Comparison of ENCODE assay signal across 8 mouse cellular contexts in the genomic region with DNA sequence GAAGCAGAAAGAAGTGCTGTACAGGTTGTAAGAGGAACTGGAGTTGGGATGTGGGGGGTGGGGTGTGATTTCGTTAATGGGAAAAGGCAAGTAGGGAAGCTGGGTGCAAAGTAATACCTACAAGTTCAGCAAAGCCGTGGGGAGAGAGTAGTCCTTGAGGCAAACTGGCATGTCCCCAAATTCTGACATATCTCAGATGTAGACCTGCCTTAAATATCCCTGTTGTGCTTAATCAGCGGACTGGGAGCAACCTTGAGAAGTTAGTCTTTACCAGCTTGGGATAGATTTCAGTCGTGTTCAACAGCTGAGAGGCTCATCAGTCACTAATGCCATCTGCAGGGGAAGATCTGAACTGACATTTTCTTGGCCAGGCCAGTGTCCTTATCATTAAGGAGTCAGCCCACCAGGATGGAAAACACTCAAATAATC. TPM values are rescaled to one million over a fixed set of nuclear protein-coding genes. Genes with fewer than 3 reads are reported as not detected.
DNase-seq lines count a peak whose midpoint lies in the region; ATAC-seq and TF ChIP-seq lines count a peak whose summit lies in the region.

No protein-coding gene starts in this region.

- no peak for ATAC-seq in lung, embryonic 14.5 days (ENCODE audit: insufficient read depth)

- H3K9me3 ChIP-seq in lung, embryonic 14.5 days (ENCODE audit: low read depth, low read length) = no peaks in the 10 kb centered on the region

- H3K27me3 ChIP-seq in lung, embryonic 14.5 days (ENCODE audit: insufficient read depth, low read length) = no peaks in the 10 kb centered on the region

- no peak overlapping the region for H3K27ac ChIP-seq in lung, embryonic 14.5 days (ENCODE audit: low read depth)
- H3K27ac ChIP-seq in olfactory bulb, adult 2 months (ENCODE audit: insufficient read depth, low read depth, low read length) = peak overlapping the region; percentile 63; the same call in 1 of the 2 replicates

- 18% methylated on average over 4 of the region's 4 CpGs for WGBS in lung, embryonic 14.5 days
- WGBS in olfactory bulb, adult 2 months = 27% methylated on average over 4 of the region's 4 CpGs

- no peak for TF ChIP-seq POLR2A in olfactory bulb, adult 2 months (IDR thresholded peaks at IDR 0.05; ENCODE audit: insufficient read depth, low read depth, low read length)

- H3K36me3 ChIP-seq in lung, embryonic 14.5 days (ENCODE audit: insufficient read depth) = no peaks in the 10 kb centered on the region

- peak; percentile 49 for TF ChIP-seq CTCF in lung, embryonic 14.5 days (IDR thresholded peaks at IDR 0.05; ENCODE audit: low read depth)
- TF ChIP-seq CTCF in olfactory bulb, adult 2 months (IDR thresholded peaks at IDR 0.05; ENCODE audit: insufficient read depth, low read depth, low read length) = no peak

- peak overlapping the region; percentile 78 for H3K4me2 ChIP-seq in lung, embryonic 14.5 days

- peak; percentile 57 to 59 for DNase-seq in right cerebral cortex, postnatal 10 days (ENCODE audit: low spot score in 2 of 2)
- no peak for DNase-seq in right cerebral cortex, postnatal 14 days
- peak; percentile 49 for DNase-seq in c-Kit-positive CD71-positive TER-119-positive erythroid progenitor cells, embryonic 14.5 days (ENCODE audit: low spot score)
- DNase-seq in gastrocnemius, postnatal 10 days = peak; percentile 19
- DNase-seq in kidney, adult 18-20 months = peak; percentile 35
- DNase-seq in lung, embryonic 14.5 days = peak; percentile 58
- no peak for DNase-seq in ovary, postnatal 36 days (ENCODE audit: low spot score)

- H3K9ac ChIP-seq in lung, embryonic 14.5 days = peak overlapping the region; percentile 23; the same call in 1 of the 2 replicates

- peak overlapping the region; percentile 88; the same call in 1 of the 2 replicates for H3K4me3 ChIP-seq in lung, embryonic 14.5 days (ENCODE audit: low read depth, low read length)
- 0 out of 2 replicates have a peak overlapping the region, but pooled peaks have one; percentile 87 for H3K4me3 ChIP-seq in olfactory bulb, adult 2 months (ENCODE audit: insufficient read depth, low read depth, low read length)

- H3K4me1 ChIP-seq in lung, embryonic 14.5 days (ENCODE audit: insufficient read depth) = peaks cover 6% of the 10 kb centered on the region
- peaks cover 11% of the 10 kb centered on the region for H3K4me1 ChIP-seq in olfactory bulb, adult 2 months (ENCODE audit: control insufficient read depth, insufficient read depth, low read length)

RNA-seq across cellular contexts. Expression of a gene that starts 0.3 kb away (rescaled TPM):
- 10 to 100 TPM; 94.3 to 96.4 TPM for total RNA-seq in gastrocnemius, postnatal 10 days (2021)
- polyA plus RNA-seq in lung, embryonic 14.5 days (2014; fragmentation: Nextera tagmentation; extraction: Ambion mirVana) = 9.5 and 10.7 TPM in 2 replicates
- polyA plus RNA-seq in olfactory bulb, adult 2 months (2012; ENCODE audit: insufficient read depth, insufficient read length, low replicate concordance, missing spikeins) = 78.7 and 130 TPM in 2 replicates

RNA-seq across cellular contexts. Expression of a gene that starts 48.6 kb away (rescaled TPM):
- total RNA-seq in gastrocnemius, postnatal 10 days (2021) = not detected
- polyA plus RNA-seq in lung, embryonic 14.5 days (2014; fragmentation: Nextera tagmentation; extraction: Ambion mirVana) = 0.18 TPM in 1 of 2 replicates, not detected in the other
- not detected in 2 replicates for polyA plus RNA-seq in olfactory bulb, adult 2 months (2012; ENCODE audit: insufficient read depth, insufficient read length, low replicate concordance, missing spikeins)

Comparison
In these comparisons a context has a peak if more than half of its experiments do, and no peak if none do; other contexts are left out.
1. DNase-seq: peak in right cerebral cortex, postnatal 10 days (2 of 2), c-Kit-positive CD71-positive TER-119-positive erythroid progenitor cells, embryonic 14.5 days (single experiment), gastrocnemius, postnatal 10 days (single experiment), kidney, adult 18-20 months (single experiment) and lung, embryonic 14.5 days (single experiment); none in right cerebral cortex, postnatal 14 days (single experiment) and ovary, postnatal 36 days (single experiment).